In the genomic region with DNA sequence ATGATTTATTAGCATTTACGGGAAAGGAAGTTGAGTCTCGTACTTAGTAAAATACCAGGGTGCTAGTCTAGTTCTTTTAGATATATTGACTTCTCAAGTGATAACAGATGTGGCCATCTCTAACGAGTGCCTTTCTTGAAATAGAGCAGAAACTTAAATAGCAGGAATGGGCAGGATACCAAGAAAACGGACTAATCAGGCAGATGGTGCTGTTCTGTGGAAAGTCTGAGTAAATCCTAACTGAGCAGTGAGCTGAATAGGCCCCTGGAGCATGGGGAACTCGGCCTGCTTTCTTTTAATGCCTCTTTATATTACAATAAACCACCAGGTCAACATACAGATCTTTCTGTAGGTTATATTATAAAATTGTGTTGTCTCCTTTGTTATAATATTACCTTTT, we compare ENCODE assay signal across 10 mouse cellular contexts. TPM values are rescaled to one million over a fixed set of nuclear protein-coding genes. Genes with fewer than 3 reads are reported as not detected.
A peak's percentile ranks its signal among the peaks of the same experiment; 100 is the strongest.
DNase-seq lines count a peak whose midpoint lies in the region; ATAC-seq and TF ChIP-seq lines count a peak whose summit lies in the region.
"Had no signal": no experiment of that assay in that cellular context is flagged by ENCODE, and none has a peak within 500 bp of the region (broad histone marks: within the 10 kb centered on the region; RNA-seq: fewer than 3 reads in every experiment).

No protein-coding gene starts in this region.

- WGBS in heart, embryonic 13.5 days = 43% methylated on average over 5 of the region's 5 CpGs
- 28% methylated on average over 5 of the region's 5 CpGs for WGBS in heart, adult 2 months

- TF ChIP-seq POLR2A in heart, adult 2 months (IDR thresholded peaks at IDR 0.05; ENCODE audit: insufficient read depth, low read depth, low read length) = no peak

- no peak overlapping the region for H3K9ac ChIP-seq in heart, embryonic 13.5 days
- H3K9ac ChIP-seq in heart, adult 2 months (ENCODE audit: low read depth, low read length) = no peak overlapping the region
- H3K9ac ChIP-seq: embryonic facial prominence, embryonic 12.5 days had no signal

- no peak for TF ChIP-seq CTCF in heart, adult 2 months (IDR thresholded peaks at IDR 0.05)
- no peak for TF ChIP-seq CTCF in left cerebral cortex, adult 2 months (IDR thresholded peaks at IDR 0.05)

- no peak for DNase-seq in heart, adult 2 months
- DNase-seq in NIH3T3 (ENCODE audit: low read depth) = peak; percentile 65
- peak; percentile 77 to 88 for DNase-seq in cerebellum, postnatal 10 days
- DNase-seq in left cerebral cortex, adult 2 months (ENCODE audit: extremely low spot score in 1 of 2, low spot score in 2 of 2) = peak; percentile 12 to 18
- no peak for DNase-seq in adrenal gland, postnatal 25 days
- DNase-seq in thymus, adult 18-20 months = no peak
- DNase-seq: adrenal gland, adult 2 months had no signal

- H3K79me2 ChIP-seq in heart, adult 2 months (replicated peaks; ENCODE audit: control insufficient read depth, insufficient read depth, low read length) = no peaks in the 10 kb centered on the region

- H3K4me2 ChIP-seq in heart, embryonic 13.5 days = no peak overlapping the region
- H3K4me2 ChIP-seq: embryonic facial prominence, embryonic 12.5 days had no signal

- H3K36me3 ChIP-seq in heart, embryonic 13.5 days = no peaks in the 10 kb centered on the region
- H3K36me3 ChIP-seq in heart, adult 2 months (ENCODE audit: control insufficient read depth, insufficient read depth, low read length) = no peaks in the 10 kb centered on the region
- H3K36me3 ChIP-seq: embryonic facial prominence, embryonic 12.5 days had no signal

- no peaks in the 10 kb centered on the region for H3K4me1 ChIP-seq in heart, embryonic 13.5 days
- no peaks in the 10 kb centered on the region; the same call in none of the 2 replicates for H3K4me1 ChIP-seq in heart, adult 2 months (ENCODE audit: control insufficient read depth, insufficient read depth, low read length)
- H3K4me1 ChIP-seq: embryonic facial prominence, embryonic 12.5 days had no signal

- H3K27ac ChIP-seq in heart, embryonic 13.5 days (replicated peaks) = peak overlapping the region; percentile 24; the same call in 1 of the 2 replicates
- H3K27ac ChIP-seq in heart, adult 2 months = no peak overlapping the region
- no peak overlapping the region for H3K27ac ChIP-seq in left cerebral cortex, adult 2 months
- H3K27ac ChIP-seq: embryonic facial prominence, embryonic 12.5 days had no signal

- ATAC-seq in heart, embryonic 13.5 days (ENCODE audit: extremely low read depth, insufficient number of reproducible peaks, low FRiP score, low TSS enrichment) = no peak; the same call in 1 of the 2 replicates
- ATAC-seq in megakaryocyte, adult 5-6 weeks (ENCODE audit: poor library complexity, severe bottlenecking) = no peak

- intact Hi-C loops in heart, adult 2 months (cut with DNase I) = no loop called here
- intact Hi-C loops in left cerebral cortex, adult 2 months (cut with DNase I) = loop anchor here (2.0 to 5.0 kb wide), 3 partner anchors 22 to 126 kb away; a partner anchor contains a TSS

- H3K4me3 ChIP-seq in heart, embryonic 13.5 days = no peak overlapping the region
- H3K4me3 ChIP-seq in heart, adult 2 months = no peak overlapping the region
- no peak overlapping the region for H3K4me3 ChIP-seq in left cerebral cortex, adult 2 months
- H3K4me3 ChIP-seq: embryonic facial prominence, embryonic 12.5 days had no signal

- no peaks in the 10 kb centered on the region for H3K27me3 ChIP-seq in heart, embryonic 13.5 days (replicated peaks)
- no peaks in the 10 kb centered on the region for H3K27me3 ChIP-seq in heart, adult 2 months (ENCODE audit: control insufficient read depth, insufficient read depth, low read length)
- H3K27me3 ChIP-seq: embryonic facial prominence, embryonic 12.5 days had no signal

- no peak for TF ChIP-seq EP300 in heart, adult 2 months (IDR thresholded peaks at IDR 0.05; ENCODE audit: insufficient read depth, low read depth, low read length)

- no peaks in the 10 kb centered on the region for H3K9me3 ChIP-seq in heart, embryonic 13.5 days
- H3K9me3 ChIP-seq: embryonic facial prominence, embryonic 12.5 days had no signal

RNA-seq across cellular contexts. Expression of a gene that starts 22.0 kb away (rescaled TPM):
- 34.5 and 34.7 TPM in 2 replicates for polyA plus RNA-seq in heart, embryonic 13.5 days (2015; fragmentation: Nextera tagmentation; extraction: Ambion mirVana)
- total RNA-seq in heart, adult 2 months (2021) = 10 to 100 TPM; 20.7 to 27.8 TPM
- 5.6 and 14.0 TPM in 2 replicates for polyA plus RNA-seq in heart, adult 2 months (2012; rRNA removed)
- 10 to 100 TPM; 57.1 to 59.0 TPM for total RNA-seq in left cerebral cortex, adult 2 months (2021)
- 52.2 and 60.0 TPM in 2 replicates for total RNA-seq in adrenal gland, postnatal 25 days (2021)
- 67.5 and 93.6 TPM in 2 replicates for total RNA-seq in megakaryocyte, adult 5-6 weeks (2015)
- total RNA-seq in megakaryocyte, adult 5-6 weeks (2017) = 58.4 and 92.6 TPM in 2 replicates

Comparison
In these comparisons a context has a peak if more than half of its experiments do, and no peak if none do; other contexts are left out.
1. DNase-seq: peak in NIH3T3 (single experiment), cerebellum, postnatal 10 days (2 of 2) and left cerebral cortex, adult 2 months (2 of 2); none in heart, adult 2 months (0 of 2), adrenal gland, postnatal 25 days (single experiment) and thymus, adult 18-20 months (0 of 2).